Mouse (Mus musculus): Measurements from ENCODE around the gene Fzd1. TPM values are rescaled to one million over a fixed set of nuclear protein-coding genes. Genes with fewer than 3 reads are reported as not detected.

Gene Fzd1
- polyA plus RNA-seq, 1 experiment from 2014 or later, result 25.7 TPM

DNA sequence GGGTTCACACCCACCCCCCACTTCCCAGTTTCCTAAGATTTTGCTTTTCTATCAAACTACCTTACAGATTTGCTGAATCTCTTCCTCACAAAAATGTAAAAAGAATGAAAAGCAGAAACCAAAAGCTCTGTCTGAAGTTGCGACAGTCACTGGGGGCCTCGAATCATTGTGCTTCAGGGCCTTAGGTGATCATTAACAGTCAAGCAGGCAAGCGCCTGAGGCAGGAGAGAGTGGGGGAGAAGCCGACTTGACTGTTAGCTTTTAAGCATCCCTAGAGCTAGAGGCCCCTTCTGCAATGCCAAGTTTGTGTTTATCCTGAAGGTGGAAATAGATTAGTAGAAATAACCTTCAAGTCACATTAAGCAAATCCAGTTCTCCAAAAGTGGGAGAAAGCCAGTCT lies 24.6 kb downstream of the Fzd1 start:
- no peak overlapping the region for H3K9ac ChIP-seq (replicated peaks; ENCODE audit: low read depth, low read length)
- ATAC-seq (ENCODE audit: insufficient number of reproducible peaks, insufficient read depth, low FRiP score, low read depth), result no peak
- no peak overlapping the region for H3K4me2 ChIP-seq (replicated peaks; ENCODE audit: low read depth, low read length)
- H3K4me3 ChIP-seq (ENCODE audit: low read depth, low read length), result no peak overlapping the region
- H3K4me1 ChIP-seq (ENCODE audit: control insufficient read depth, insufficient read depth, low read length), result no peaks in the 10 kb centered on the region
- no peak overlapping the region for H3K27ac ChIP-seq (ENCODE audit: low read length)
- H3K9me3 ChIP-seq (ENCODE audit: control insufficient read depth, low read depth, low read length), result no peaks in the 10 kb centered on the region
- 43% methylated on average over 4 of the region's 4 CpGs for WGBS
- H3K27me3 ChIP-seq (ENCODE audit: control insufficient read depth, insufficient read depth, low read length), result no peaks in the 10 kb centered on the region
- H3K36me3 ChIP-seq (ENCODE audit: control insufficient read depth, insufficient read depth, low read length), result no peaks in the 10 kb centered on the region

DNA sequence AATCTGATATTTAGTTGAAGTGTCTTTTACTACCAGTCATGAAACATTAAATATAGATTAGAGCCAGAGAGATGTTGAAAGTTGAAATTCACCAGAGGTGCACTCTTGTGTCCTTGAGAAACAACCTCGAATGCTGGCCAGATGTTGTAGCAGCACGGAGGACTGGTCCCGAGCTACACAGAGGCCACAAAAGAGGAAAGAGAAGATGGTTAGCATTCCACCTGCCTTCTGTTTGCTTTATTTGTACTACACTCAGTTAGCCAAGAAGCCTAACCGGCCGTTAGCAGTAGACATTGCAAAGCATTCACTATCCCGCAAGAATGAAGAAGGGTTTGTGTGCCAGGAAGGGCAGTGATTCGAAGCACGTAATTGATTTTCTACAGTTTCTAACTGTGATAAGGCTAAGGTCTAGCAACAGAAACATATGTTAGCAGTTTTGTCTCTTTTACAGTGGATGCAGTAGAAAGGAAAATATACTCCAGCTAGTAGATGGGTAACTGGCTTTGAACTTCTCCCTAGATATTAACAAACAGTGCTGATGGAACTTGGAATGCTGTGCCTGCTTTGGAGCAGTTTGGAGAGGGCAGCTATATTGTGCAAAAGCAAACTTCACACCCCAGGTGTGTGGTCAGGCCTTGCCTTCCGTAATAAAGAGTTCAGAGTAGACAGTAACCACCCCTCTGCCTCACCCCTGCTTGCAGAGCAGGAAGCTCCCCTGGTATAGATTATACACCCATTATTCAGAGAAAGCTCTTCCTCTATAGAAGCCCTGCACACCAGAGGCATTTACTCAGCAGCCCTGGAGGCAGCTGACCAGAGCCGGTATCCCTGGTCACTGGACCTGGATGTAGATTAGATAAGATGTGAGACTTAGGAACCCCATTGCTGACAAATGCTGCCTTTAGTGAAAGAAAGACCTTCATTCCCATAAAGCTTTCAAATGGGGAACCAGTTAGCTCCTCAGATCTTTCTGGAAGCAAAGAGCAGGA lies 25.3 kb downstream of the Fzd1 start:
- WGBS, result 50% methylated on average over 10 of the region's 10 CpGs
- H3K4me1 ChIP-seq (ENCODE audit: control insufficient read depth, insufficient read depth, low read length), result no peaks in the 10 kb centered on the region
- H3K36me3 ChIP-seq (ENCODE audit: control insufficient read depth, insufficient read depth, low read length), result no peaks in the 10 kb centered on the region
- 0 out of 2 replicates have a peak, but pooled peaks have one; percentile 18 for ATAC-seq (ENCODE audit: insufficient number of reproducible peaks, insufficient read depth, low FRiP score, low read depth)
- H3K27ac ChIP-seq (ENCODE audit: low read length), result no peak overlapping the region
- no peaks in the 10 kb centered on the region for H3K9me3 ChIP-seq (ENCODE audit: control insufficient read depth, low read depth, low read length)
- H3K9ac ChIP-seq (replicated peaks; ENCODE audit: low read depth, low read length), result no peak overlapping the region
- H3K4me2 ChIP-seq (replicated peaks; ENCODE audit: low read depth, low read length), result no peak overlapping the region
- H3K4me3 ChIP-seq (ENCODE audit: low read depth, low read length), result no peak overlapping the region
- no peaks in the 10 kb centered on the region for H3K27me3 ChIP-seq (ENCODE audit: control insufficient read depth, insufficient read depth, low read length)

DNA sequence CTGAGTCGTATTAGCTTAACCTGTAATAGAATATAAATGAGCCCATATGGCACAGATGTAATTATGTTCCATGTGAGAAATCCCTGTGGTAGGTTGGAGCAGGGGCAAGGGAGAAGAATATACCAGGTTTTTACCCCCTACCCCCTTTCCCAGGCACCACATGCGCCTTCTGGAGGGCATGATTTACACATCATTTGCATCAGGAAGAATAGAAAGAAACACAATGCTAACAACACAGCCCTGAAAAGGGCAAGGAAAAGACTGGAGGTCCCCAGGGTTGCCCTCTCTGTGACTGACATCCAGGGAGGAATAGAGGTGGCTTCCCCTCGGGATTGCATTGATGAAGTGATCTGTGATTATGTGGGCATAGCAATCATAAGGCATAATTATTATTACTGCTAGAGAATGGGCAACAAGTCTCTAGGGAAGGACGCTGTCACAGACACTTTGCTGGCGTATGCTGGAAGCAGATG lies 26.1 kb downstream of the Fzd1 start:
- no peaks in the 10 kb centered on the region for H3K9me3 ChIP-seq (ENCODE audit: control insufficient read depth, low read depth, low read length)
- no peaks in the 10 kb centered on the region for H3K36me3 ChIP-seq (ENCODE audit: control insufficient read depth, insufficient read depth, low read length)
- H3K27ac ChIP-seq (ENCODE audit: low read length), result no peak overlapping the region
- H3K27me3 ChIP-seq (ENCODE audit: control insufficient read depth, insufficient read depth, low read length), result no peaks in the 10 kb centered on the region
- no peak overlapping the region for H3K4me3 ChIP-seq (ENCODE audit: low read depth, low read length)
- WGBS, result 79% methylated on average over 5 of the region's 5 CpGs
- H3K9ac ChIP-seq (replicated peaks; ENCODE audit: low read depth, low read length), result no peak overlapping the region
- no peaks in the 10 kb centered on the region for H3K4me1 ChIP-seq (ENCODE audit: control insufficient read depth, insufficient read depth, low read length)
- no peak overlapping the region for H3K4me2 ChIP-seq (replicated peaks; ENCODE audit: low read depth, low read length)
- no peak for ATAC-seq (ENCODE audit: insufficient number of reproducible peaks, insufficient read depth, low FRiP score, low read depth)

DNA sequence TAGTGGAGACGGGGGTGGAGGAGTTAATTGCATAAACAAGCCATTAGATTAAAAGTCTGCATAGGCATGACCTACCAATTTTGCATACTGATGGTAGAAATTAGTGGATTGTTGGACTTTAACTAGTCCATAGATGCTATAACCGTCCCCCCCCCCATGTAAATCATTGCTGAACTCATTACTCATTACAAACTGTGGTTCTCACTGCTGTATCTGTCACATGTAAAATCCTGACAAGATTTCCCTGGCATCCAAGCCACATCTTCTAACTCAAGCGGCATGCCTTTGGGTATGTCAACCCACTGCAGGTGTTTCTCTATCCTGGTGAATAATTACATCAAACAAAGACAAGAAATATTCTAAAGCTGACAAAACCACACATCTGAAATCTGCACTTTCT lies 26.8 kb downstream of the Fzd1 start:
- no peak overlapping the region for H3K4me3 ChIP-seq (ENCODE audit: low read depth, low read length)
- no peaks in the 10 kb centered on the region for H3K27me3 ChIP-seq (ENCODE audit: control insufficient read depth, insufficient read depth, low read length)
- no peaks in the 10 kb centered on the region for H3K9me3 ChIP-seq (ENCODE audit: control insufficient read depth, low read depth, low read length)
- no peaks in the 10 kb centered on the region for H3K36me3 ChIP-seq (ENCODE audit: control insufficient read depth, insufficient read depth, low read length)
- no peak overlapping the region for H3K27ac ChIP-seq (ENCODE audit: low read length)
- no peak overlapping the region for H3K4me2 ChIP-seq (replicated peaks; ENCODE audit: low read depth, low read length)
- H3K4me1 ChIP-seq (ENCODE audit: control insufficient read depth, insufficient read depth, low read length), result no peaks in the 10 kb centered on the region
- no peak for ATAC-seq (ENCODE audit: insufficient number of reproducible peaks, insufficient read depth, low FRiP score, low read depth)
- 89% methylated on average over 3 of the region's 3 CpGs for WGBS
- H3K9ac ChIP-seq (replicated peaks; ENCODE audit: low read depth, low read length), result no peak overlapping the region

Small RNA genes within 50 kb of the gene (microRNA-seq; reads per million reads assigned to microRNA genes)
- not detected for gene Gm44483
